Mouse (Mus musculus) hindlimb bud, embryonic 11.5 days (tissue): ENCODE data around the gene Lin7a.
"Not testable (repeated sequence)": the region's sequence is repeated elsewhere in the genome, so short reads cannot be mapped to it uniquely, and the experiment has no call there.

Experiments
- DNase-seq: peaks from one replicate; pipeline ENCODE4 v3.0.0-alpha.2; 2012; ENCODE audit warnings: low read depth, low spot score; ENCODE audit errors: extremely low spot score

The Lin7a gene

DNA sequence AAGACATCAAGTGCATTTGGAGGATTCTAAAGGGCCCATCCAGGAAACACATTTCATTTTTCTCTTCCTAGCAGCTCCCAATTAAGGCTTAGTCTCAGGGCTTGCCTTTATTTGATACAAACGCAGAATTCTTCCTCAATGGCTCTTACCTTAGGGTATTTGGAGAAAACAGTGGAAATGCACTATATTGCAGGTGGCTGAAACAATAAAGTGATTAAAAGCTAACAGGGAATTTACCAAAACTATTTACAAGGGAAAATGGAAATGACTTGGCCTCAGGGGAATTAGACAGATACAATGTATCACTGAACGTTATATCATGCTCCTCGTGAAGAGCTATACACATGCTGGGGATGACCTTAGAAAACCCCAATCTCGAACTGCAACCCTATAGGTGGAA lies 35.3 kb upstream of the Lin7a start:
- no peak for DNase-seq

DNA sequence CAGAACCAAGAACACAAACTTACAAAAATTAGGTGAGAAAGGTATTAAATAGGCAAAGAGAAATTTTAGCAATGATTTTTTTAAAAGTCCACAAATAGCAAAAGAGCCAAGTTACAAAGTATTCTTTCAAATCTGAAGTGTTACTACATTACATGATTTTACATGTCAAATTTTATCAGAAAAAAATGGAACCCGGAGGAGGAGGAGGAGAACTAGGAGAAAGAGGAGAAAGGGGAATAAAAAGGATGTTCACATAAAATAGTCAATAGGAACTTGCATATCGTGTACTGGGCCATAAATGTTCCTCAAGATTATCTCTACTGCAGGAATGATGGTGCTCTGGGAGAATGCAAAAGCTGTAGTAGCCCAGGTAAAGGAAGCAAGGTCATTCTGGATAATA lies 34.4 kb upstream of the Lin7a start:
- DNase-seq = no peak

DNA sequence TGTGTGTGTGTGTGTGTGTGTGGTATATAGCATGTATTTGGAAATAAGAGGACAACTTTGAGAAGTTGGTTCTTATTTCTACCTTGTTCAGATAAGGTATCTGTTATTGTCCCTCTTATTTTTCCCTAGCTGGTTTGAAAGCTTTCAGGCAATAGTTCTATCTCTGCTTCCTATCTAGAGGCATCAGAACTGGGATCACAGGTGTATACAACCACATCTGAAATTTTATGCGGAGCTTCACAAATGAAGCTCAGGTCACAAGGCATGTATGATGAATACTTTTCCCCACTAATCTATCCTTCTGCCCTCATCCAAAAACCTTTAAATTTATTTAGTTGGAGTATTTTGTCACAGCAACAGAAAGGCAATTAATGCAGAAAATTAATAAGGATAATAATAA lies 33.8 kb upstream of the Lin7a start:
- DNase-seq = no peak

DNA sequence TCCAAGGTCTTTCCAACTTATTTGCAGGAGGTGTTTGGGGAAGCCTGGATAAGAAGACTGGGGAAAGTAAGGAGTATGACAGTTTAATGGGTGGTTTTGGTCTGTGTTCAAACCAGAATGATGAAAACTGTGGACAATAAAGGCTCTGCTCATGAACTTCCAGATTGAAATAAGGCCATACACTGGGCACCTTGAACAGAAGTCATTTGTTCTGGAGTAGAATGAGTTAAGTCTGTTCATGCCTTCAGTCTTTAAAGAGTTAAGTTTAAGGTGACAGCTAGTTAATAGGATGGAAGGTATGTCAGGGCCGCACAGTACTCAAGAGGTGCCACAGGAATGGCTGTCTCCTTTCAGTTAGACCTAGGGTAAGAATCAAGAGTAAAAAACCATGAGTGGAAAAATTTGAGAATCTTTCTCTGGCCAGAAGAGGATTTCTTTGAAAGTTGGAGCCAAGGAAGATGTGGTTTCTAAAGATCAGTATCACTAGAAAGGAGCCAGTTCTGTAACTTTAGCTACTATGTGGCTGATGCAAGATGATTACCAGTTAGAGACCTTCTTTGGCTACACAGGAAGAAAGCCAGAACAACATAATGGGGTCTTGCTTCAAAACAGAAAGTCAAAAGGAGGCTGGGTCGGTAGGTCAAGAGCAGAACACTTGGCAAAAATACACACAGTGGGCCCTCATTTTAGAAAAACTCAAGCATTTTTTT lies 33.2 kb upstream of the Lin7a start:
- no peak for DNase-seq

DNA sequence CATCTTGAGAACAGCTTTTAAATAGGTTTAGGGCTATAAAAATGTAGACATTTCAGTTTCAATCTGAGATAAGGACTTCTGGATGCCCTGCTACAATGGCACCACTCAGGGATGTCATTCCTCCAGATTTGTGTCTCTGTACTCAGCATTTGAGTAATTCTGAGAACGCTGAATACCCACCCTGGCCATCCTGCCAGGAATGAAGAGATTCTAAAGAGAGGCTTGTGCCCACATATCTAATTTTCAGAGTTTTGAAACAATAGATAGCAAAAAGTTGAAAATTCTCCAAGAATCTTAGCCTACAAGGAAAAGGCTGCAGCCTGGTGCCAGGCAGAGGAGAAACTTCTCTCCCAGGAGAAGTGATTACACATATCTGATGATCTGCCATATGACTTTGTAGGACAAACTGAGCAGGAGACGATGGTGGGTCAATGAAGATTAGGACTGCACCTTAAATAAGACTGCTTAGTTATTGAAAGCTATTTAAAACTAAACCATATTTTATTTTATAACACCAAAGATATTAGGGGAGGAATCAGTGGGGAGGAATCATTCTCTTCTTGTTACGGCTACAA lies 32.5 kb upstream of the Lin7a start:
- DNase-seq = no peak

DNA sequence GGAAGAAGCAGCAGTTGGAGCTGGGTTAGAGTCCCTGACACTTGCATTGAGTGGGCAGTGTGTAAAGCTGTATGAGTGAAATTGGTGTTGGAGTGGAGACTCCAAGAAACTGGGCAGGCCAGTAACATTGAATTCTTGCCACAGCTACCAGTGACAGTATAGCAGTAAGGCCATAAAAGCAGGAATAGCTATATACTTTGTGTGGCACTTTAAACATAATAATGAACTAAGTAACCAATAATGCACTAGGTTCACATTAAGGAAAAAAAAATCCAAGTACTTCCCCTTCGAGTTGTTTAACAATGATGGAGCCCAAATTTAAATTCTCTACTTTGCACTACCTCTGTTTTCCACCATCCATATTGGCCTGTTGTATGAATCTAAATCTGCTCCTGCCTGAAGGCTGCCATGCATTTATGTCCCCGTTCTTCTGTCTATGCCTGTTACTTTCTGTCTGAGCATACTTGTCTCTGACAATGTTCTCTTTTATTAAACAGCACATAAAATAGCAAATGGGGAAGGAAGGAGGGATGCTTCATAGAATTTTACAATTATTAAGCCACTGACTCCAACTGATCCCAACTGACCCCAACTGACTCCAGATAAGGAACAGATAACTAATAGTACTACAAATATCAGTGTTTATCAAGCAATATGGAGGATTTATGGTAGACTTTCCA lies 31.7 kb upstream of the Lin7a start:
- DNase-seq = no peak

DNA sequence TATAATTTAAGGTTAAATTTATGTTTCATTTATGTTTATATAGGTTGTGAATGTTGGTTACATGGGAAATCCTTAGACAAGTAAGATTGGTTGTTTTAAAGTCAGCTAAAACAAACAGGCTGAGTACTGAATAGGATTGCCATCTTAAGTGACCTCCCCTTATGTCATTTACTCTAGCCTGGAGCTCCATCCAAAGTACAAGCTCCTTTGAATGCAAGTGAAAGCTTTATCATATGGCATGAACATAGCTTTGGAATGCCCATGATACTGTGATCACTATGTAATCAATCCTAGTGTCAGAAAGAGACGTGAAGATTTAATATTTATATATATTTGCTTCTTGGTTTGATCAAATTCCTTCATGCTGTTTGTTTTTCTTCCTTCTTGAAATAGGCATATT lies 31.0 kb upstream of the Lin7a start:
- DNase-seq = no peak

DNA sequence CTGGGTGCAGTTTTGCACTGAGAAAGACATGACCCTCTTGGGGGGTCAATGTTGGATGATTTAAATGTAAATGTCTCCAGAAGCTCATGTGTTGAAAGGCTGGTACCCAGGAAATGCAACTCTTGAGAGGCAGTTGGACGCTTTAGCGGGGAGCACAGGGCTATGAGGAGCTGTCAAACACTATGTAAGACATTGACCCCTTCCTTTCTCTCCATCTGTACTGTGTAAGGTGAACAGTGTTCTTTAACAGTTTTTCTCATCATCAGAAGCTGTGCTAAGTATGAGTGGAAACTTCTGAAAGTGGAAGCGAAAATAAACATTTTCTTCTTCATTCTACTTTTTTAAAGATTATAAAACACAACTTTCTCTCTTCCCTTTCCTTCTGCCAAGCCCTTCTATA lies 30.5 kb upstream of the Lin7a start:
- DNase-seq = no peak

DNA sequence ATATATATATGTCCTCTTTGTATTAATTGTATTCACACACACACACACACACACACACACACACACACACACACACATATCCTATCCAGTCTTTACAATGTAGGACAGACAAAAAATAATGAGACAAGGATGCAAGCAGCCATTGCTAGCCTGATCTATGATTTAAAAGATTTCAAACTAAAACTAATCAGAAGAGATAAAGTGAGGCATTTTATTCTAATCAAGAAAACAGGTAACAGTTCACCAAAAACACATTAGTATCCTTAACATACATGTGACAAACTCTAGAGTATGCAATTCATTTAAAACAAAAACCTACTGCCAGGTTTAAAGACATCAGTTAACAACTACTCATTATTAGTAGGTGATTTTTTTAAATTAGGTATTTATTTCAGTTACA lies 30.1 kb upstream of the Lin7a start:
- no peak for DNase-seq

DNA sequence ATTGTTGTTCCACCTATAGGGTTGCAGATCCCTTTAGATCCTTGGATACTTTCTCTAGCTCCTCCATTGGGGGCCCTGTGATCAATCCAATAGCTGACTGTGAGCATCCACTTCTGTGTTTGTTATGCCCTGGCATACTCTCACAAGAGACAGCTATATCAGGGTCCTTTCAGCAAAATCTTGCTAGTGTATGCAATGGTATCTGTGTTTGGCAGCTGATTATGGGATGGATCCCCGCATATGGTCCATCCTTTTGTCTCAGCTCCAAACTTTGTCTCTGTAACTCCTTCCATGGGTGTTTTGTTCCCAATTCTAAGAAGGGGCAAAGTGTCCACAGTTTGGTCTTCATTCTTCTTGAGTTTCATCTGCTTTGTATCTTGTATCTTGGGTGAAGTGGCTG lies 29.5 kb upstream of the Lin7a start:
- not testable (repeated sequence) for DNase-seq

DNA sequence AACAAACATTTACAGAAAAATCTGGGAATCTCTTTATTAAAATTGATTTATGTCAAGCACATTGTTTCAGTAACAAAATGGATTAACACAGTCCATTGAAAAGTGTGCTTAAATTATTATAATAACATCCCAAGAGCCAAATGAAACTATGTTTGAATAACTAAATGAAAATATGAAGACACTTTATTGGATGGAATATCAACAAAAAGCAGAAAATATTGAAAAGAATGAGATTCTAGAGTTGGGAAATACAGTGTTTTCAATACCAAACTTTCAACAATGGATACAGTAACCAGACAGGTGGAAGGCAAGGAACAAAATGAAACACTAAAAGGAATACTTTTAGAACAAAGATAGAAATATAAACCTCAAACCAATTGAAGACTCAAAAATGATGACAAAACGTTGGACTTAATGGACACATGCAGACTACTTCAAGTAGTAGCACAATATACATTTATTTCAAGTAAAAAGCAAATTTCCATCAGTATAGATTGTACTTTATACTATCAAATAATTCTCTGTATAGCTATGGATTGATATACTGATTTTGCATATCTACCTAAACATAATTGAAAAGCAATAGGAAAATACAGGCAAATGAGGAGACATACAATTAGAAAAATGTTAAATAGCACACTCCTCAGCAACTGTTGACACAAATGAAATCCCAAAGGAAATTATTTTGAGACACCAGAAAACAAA lies 28.6 kb upstream of the Lin7a start:
- no peak for DNase-seq

DNA sequence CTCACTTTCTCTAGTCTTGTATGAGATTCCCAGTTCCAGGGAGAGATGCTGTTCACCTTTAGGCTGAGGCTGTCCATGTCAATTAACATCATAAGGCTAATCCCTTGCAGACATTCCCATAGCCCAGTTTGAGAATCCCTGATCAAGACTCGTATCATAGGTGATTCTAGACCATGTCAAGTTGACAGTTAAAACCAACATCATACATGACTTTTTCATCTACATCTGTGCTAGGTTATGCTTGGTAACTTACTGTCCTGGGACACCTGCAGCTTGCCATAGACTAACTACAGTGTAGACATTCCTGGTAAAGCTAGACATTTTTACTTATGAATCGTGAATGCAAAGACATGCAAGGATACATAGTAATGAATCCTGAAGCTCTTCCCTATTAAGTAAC lies 27.3 kb upstream of the Lin7a start:
- no peak for DNase-seq

DNA sequence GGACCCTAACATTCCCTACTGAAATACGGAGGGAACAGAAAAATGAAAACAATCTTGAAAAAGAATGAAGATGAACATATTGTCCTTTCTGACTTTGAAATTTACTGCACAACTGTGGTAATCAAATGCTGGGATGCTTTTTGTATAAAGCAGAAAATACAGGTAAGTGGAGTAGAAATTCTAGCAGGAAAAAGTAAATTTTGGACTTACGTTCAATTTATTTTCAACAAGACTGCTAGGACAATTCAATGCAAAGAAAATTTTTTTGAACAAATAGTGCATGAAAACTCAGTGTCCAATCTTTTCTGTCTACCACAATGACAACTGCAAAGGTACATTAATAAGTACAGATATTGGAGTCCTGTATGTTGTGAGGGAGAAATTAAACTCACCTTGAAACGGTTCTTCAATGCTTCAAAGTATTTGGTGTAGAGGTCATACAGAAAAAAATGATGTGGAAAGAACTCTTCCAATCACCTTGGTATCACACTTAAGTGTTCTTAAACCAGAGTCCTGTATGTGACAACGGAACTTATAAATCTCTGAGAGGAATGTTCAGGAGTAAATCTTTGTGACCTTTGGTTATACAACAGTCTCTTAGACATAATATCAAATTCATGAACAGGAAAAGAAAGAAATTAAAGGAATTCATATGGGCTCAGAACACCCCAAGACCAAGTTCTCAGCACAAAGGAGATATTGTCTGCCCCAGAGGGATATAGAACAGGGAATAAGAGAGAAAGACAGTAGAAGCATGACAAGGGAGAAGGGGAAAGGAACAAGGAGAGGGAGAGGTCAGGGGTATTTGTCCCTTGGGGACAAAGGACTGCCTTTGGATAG lies 26.6 kb upstream of the Lin7a start:
- DNase-seq = no peak

DNA sequence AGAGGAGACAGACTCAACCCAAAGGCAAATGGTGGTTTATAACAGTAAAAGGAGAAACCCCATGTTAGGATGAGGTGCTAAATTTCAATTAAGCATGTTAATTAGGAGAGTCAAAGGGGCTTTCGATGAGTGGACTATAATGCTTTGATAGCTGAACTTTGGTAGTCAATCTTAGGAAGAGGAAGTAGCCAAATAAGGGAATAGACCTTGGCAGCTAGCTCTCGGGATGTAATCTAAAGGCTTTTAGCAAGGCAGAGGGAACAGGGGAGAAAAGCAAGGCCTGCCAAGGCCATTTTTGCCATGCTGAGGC lies 26.0 kb upstream of the Lin7a start:
- no peak for DNase-seq

DNA sequence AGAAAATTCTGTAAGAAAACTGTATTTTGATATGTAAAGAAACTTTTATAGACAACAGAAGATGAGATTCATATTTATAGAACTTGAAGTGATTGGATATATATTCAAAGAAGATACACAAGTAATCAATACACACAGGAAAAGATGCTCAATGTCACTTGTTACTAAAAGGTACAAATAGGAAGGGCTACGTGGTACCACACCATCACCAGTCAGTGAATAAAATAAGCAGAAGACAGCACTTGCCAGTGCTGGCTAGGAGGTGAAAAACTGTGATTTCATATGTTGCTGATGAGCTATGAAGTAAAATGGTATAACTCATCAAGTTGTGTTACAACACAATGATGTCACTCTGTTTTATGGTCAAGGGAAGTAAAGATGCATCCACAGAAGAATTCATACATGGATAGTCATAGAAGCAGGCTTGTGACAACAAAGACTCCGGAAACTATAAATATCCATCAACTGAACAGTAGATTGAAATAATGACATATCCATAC lies 25.5 kb upstream of the Lin7a start:
- no peak for DNase-seq

DNA sequence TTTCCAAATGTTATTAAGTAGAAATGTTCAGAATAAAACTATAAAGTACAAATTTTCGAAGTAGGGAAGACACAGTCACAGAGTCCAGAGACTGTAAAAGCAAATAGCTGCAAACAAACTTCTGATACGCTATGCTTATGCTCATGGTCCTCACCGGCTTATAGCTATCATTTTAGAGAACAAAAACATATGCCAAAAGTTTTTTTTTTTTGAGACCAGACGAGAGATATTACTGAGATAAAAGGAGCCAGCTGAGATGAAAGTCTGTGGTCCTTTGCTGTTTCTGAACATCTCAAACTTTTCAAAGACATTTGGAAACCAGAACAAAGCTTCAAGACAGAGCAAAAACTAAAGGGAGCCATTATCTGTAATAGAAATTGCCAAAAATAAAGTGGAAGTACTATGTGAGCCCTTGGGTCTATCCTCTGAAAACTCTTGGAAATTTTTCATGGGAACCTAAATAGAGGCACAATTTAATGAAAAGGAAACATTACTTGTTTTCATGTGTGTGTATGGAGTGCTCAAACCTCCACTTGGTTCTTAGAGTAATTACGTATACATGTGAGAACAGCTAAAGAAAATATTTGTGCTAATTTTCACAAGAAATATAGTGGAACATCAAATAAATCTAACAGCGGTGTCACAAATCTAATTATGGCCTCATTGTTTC lies 24.4 kb upstream of the Lin7a start:
- no peak for DNase-seq

DNA sequence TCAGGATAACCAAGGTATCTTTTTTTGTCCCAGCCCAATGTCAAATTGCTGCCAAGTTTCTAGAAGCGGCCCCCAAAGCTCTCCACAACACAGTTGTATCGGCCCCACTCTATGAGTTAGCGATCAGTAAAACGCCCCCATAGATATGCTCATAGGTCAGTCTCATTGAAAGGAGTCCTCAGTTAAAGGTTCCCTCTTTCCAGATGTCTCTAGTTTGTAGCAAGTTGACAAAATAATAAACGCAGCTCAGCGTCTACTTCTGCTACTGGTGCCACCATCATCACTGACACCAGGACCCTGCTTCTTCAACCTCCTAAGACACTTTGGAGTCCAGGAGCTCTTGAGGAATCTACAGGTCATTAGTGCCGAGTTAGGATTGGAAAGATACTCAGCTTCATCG lies 23.0 kb upstream of the Lin7a start:
- no peak for DNase-seq

DNA sequence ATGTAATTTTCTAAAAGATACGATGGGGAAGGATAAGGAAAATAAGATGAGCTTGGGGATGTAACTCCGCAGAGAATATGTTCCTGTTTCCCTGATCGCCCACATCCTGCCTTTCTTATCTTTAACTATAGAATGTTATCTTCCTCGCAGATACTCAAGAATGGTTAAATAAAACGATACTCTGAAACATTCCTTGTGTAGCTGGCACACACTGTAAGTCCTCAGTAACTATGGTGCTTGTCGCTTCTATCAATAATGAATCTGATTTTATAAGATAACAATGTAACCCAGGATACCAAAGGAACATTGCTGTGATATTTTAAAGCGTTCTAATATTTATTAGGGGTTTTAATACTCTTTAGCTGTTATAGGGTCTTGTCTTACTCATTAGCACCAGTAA lies 22.4 kb upstream of the Lin7a start:
- no peak for DNase-seq

DNA sequence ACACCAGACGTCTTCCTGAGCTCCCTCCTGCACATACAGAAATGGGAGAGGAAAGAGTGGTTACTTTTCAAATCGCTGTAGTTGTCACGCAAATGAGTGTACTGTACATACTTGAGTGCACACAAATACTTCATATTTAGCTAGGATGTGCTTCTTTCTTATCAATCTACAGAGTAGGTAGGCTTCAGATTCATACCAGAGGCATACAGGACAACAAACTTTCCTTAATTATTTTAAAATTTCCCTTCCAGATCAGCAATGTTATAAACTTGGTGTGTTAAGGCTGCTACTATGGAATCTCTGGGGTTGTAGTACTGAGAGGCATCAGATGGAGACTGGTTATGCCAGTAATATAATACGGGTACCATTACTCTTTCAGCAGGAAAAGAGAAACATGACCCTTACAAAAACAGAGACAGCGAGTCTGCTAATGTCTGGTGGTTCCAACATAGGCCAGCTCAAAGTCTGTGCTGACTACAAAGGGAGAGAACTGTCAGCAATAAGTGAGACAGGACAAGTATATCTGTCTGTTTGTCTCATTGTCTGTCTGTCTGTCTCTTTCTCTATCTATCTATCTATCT lies 21.8 kb upstream of the Lin7a start:
- DNase-seq = no peak
